Mouse (Mus musculus): ENCODE measurements around the gene Stau1. TPM values are rescaled to one million over a fixed set of nuclear protein-coding genes. Genes with fewer than 3 reads are reported as not detected.

Stau1 gene
- total and polyA plus RNA-seq, 3 experiments, result 14.3 to 48.1 TPM; not detected in 1

DNA sequence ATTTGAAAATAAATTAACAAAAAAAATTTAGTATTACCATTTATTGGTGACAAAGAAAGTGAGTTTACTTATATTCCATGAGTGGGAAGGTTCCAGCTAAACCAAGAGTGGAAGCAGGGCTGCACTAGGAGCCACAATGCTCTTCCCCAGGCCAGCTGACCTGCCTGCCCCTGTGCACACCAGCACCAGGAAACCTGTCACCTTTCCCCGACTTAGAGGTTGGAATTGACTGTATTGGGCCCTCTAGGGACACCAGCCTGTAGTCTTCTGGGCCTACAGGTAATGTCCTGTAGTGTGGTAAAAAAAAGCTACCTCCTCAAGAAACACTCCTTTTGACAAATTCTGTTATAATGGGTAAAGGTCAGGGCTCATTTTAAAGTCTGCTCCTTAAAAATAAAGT, 47.9 kb downstream of the Stau1 start:
- Histone ChIP-seq H3K79me2 (ENCODE audit: control insufficient read depth, insufficient read depth, low read length, poor library complexity) (no peaks in the 10 kb centered on the region), H3K9ac (ENCODE audit: control insufficient read depth, low read depth, low read length, poor library complexity, severe bottlenecking) (no peak overlapping the region), H3K4me1 (ENCODE audit: control insufficient read depth in 1 of 2, insufficient read depth in 2 of 2, low read length in 2 of 2) (no peaks in the 10 kb centered on the region), H3K27me3 (ENCODE audit: control insufficient read depth in 1 of 2, insufficient read depth in 2 of 2, low read length in 2 of 2) (no peaks in the 10 kb centered on the region), H3K9me3 (replicated peaks; ENCODE audit: insufficient read depth, low read length) (no peaks in the 10 kb centered on the region), H3K36me3 (ENCODE audit: control insufficient read depth in 1 of 2, insufficient read depth in 2 of 2, low read length in 2 of 2) (peaks cover 0 to 30% of the 10 kb centered on the region in 2 experiments; a peak in 2 of 4 replicates), H3K27ac (ENCODE audit: control insufficient read depth, low read depth, low read length) (no peak overlapping the region), H3K4me3 (ENCODE audit: control insufficient read depth in 1 of 2, insufficient read depth in 1 of 2, low read depth in 2 of 2, low read length in 2 of 2) (no peak overlapping the region)
- TF ChIP-seq ZNF384 (IDR thresholded peaks at IDR 0.05; ENCODE audit: low read depth, low read length), result no peak
- TF ChIP-seq SMC3 (IDR thresholded peaks at IDR 0.05; ENCODE audit: low read depth, low read length), result no peak
- no peak for TF ChIP-seq KAT2A (conservative IDR thresholded peaks at IDR 0.05; ENCODE audit: low read depth, low read length)
- TF ChIP-seq SIN3A (IDR thresholded peaks at IDR 0.05; ENCODE audit: low read length), result no peak
- TF ChIP-seq ZC3H11A (IDR thresholded peaks at IDR 0.05; ENCODE audit: low read depth, low read length), result no peak
- TF ChIP-seq USF1 (IDR thresholded peaks at IDR 0.05; ENCODE audit: low read depth, low read length), result no peak
- TF ChIP-seq E2F4 (IDR thresholded peaks at IDR 0.05; ENCODE audit: borderline replicate concordance, low read depth, low read length), result no peak
- TF ChIP-seq CTCF (IDR thresholded peaks at IDR 0.05 in 2 of 3, conservative IDR thresholded peaks at IDR 0.05 in 1 of 3; ENCODE audit: control insufficient read depth in 1 of 3, insufficient read depth in 1 of 3, low read depth in 2 of 3, low read length in 3 of 3, poor library complexity in 1 of 3, severe bottlenecking in 1 of 3), result no peak
- TF ChIP-seq NRF1 (IDR thresholded peaks at IDR 0.05; ENCODE audit: insufficient read depth, low read depth, low read length, poor library complexity, severe bottlenecking), result no peak
- TF ChIP-seq RCOR1 (IDR thresholded peaks at IDR 0.05; ENCODE audit: low read depth, low read length), result no peak
- no peak for TF ChIP-seq POLR2AphosphoS2 (IDR thresholded peaks at IDR 0.05; ENCODE audit: low read length)
- no peak for TF ChIP-seq MAZ (IDR thresholded peaks at IDR 0.05; ENCODE audit: low read depth, low read length)
- no peak for TF ChIP-seq MYC (IDR thresholded peaks at IDR 0.05; ENCODE audit: low read depth, low read length)
- no peak for TF ChIP-seq BHLHE40 (IDR thresholded peaks at IDR 0.05; ENCODE audit: borderline replicate concordance, low read depth, low read length)
- TF ChIP-seq NELFE (IDR thresholded peaks at IDR 0.05; ENCODE audit: low read depth, low read length), result no peak
- TF ChIP-seq HCFC1 (IDR thresholded peaks at IDR 0.05; ENCODE audit: low read depth, low read length), result no peak
- TF ChIP-seq TCF12 (IDR thresholded peaks at IDR 0.05; ENCODE audit: low read depth, low read length), result no peak
- no peak for TF ChIP-seq JUND (IDR thresholded peaks at IDR 0.05; ENCODE audit: low read depth, low read length)
- no peak for DNase-seq (ENCODE audit: low read depth, low spot score)

GRCm38 (mm10) chr2:166945456-166945855, 50.6 kb downstream of the Stau1 start:
- Histone ChIP-seq H3K36me3 (ENCODE audit: control insufficient read depth in 1 of 2, insufficient read depth in 2 of 2, low read length in 2 of 2) (peaks cover 0 to 38% of the 10 kb centered on the region in 2 experiments; a peak in 2 of 4 replicates), H3K27ac (ENCODE audit: control insufficient read depth, low read depth, low read length) (no peak overlapping the region), H3K79me2 (ENCODE audit: control insufficient read depth, insufficient read depth, low read length, poor library complexity) (no peaks in the 10 kb centered on the region), H3K9ac (ENCODE audit: control insufficient read depth, low read depth, low read length, poor library complexity, severe bottlenecking) (no peak overlapping the region), H3K27me3 (ENCODE audit: control insufficient read depth in 1 of 2, insufficient read depth in 2 of 2, low read length in 2 of 2) (no peaks in the 10 kb centered on the region), H3K4me3 (ENCODE audit: control insufficient read depth in 1 of 2, insufficient read depth in 1 of 2, low read depth in 2 of 2, low read length in 2 of 2) (no peak overlapping the region), H3K4me1 (ENCODE audit: control insufficient read depth in 1 of 2, insufficient read depth in 2 of 2, low read length in 2 of 2) (no peaks in the 10 kb centered on the region), H3K9me3 (replicated peaks; ENCODE audit: insufficient read depth, low read length) (no peaks in the 10 kb centered on the region)
- DNase-seq (ENCODE audit: low read depth, low spot score), result peak; percentile 72
- no peak for TF ChIP-seq USF2 (IDR thresholded peaks at IDR 0.05; ENCODE audit: borderline replicate concordance in 1 of 2, insufficient read depth in 1 of 2, low read depth in 1 of 2, low read length in 2 of 2)
- no peak for TF ChIP-seq ZNF384 (IDR thresholded peaks at IDR 0.05; ENCODE audit: low read depth, low read length)
- no peak for TF ChIP-seq GATA1 (IDR thresholded peaks at IDR 0.05; ENCODE audit: low read depth, low read length)
- no peak for TF ChIP-seq CHD1 (IDR thresholded peaks at IDR 0.05; ENCODE audit: low read depth, low read length)
- TF ChIP-seq ZMIZ1 (IDR thresholded peaks at IDR 0.05; ENCODE audit: low read depth, low read length), result no peak
- no peak for TF ChIP-seq ZKSCAN1 (IDR thresholded peaks at IDR 0.05; ENCODE audit: low read depth, low read length)
- no peak for TF ChIP-seq CHD2 (IDR thresholded peaks at IDR 0.05; ENCODE audit: low read length)
- TF ChIP-seq RAD21 (IDR thresholded peaks at IDR 0.05; ENCODE audit: low read depth, low read length), result peak; percentile 49
- TF ChIP-seq E2F4 (IDR thresholded peaks at IDR 0.05; ENCODE audit: borderline replicate concordance, low read depth, low read length), result no peak
- peak; percentile 54 to 70 (median 57); a peak in 5 of 6 replicates for TF ChIP-seq CTCF (IDR thresholded peaks at IDR 0.05 in 2 of 3, conservative IDR thresholded peaks at IDR 0.05 in 1 of 3; ENCODE audit: control insufficient read depth in 1 of 3, insufficient read depth in 1 of 3, low read depth in 2 of 3, low read length in 3 of 3, poor library complexity in 1 of 3, severe bottlenecking in 1 of 3)
- no peak for TF ChIP-seq ZC3H11A (IDR thresholded peaks at IDR 0.05; ENCODE audit: low read depth, low read length)
- TF ChIP-seq SIN3A (IDR thresholded peaks at IDR 0.05; ENCODE audit: low read length), result no peak
- TF ChIP-seq MAZ (IDR thresholded peaks at IDR 0.05; ENCODE audit: low read depth, low read length), result no peak
- no peak for TF ChIP-seq POLR2AphosphoS5 (IDR thresholded peaks at IDR 0.05; ENCODE audit: borderline replicate concordance, low read depth, low read length)
- TF ChIP-seq RCOR1 (IDR thresholded peaks at IDR 0.05; ENCODE audit: low read depth, low read length), result no peak
- no peak for TF ChIP-seq BHLHE40 (IDR thresholded peaks at IDR 0.05; ENCODE audit: borderline replicate concordance, low read depth, low read length)
- TF ChIP-seq MAX (IDR thresholded peaks at IDR 0.05; ENCODE audit: low read length), result peak; percentile 36; the same call in 1 of the 2 replicates
- TF ChIP-seq NELFE (IDR thresholded peaks at IDR 0.05; ENCODE audit: low read depth, low read length), result no peak
- no peak for TF ChIP-seq MEF2A (IDR thresholded peaks at IDR 0.05; ENCODE audit: extremely low read depth, insufficient replicate concordance, low read depth, low read length, poor library complexity, severe bottlenecking)
- TF ChIP-seq KAT2A (conservative IDR thresholded peaks at IDR 0.05; ENCODE audit: low read depth, low read length), result no peak
- TF ChIP-seq GABPA (IDR thresholded peaks at IDR 0.05; ENCODE audit: low read depth, low read length), result no peak

Measured in MEL (cell line).